Mouse (Mus musculus) limb, embryonic 10.5 days (tissue): ENCODE results near the gene Slc4a3. TPM values are rescaled to one million over a fixed set of nuclear protein-coding genes. Genes with fewer than 3 reads are reported as not detected.

ENCODE experiments used
- DNase-seq: peaks from one replicate; pipeline ENCODE4 v3.0.0-alpha.2; 2017; ENCODE audit warnings: low spot score
- H3K27ac ChIP-seq: fragments of 300-500 bp; sonication (generic); 2 replicates; pipeline ENCODE4 v1.5.1; 2016; ENCODE audit warnings: mild to moderate bottlenecking
- H3K27me3 ChIP-seq: fragments of 300-500 bp; sonication (generic); 2 replicates; pipeline ENCODE4 v1.6.1; 2016; ENCODE audit warnings: low read depth, mild to moderate bottlenecking; ENCODE audit not compliant: poor library complexity, severe bottlenecking
- H3K36me3 ChIP-seq: fragments of 300-500 bp; sonication (generic); 2 replicates; pipeline ENCODE4 v1.6.1; 2016; ENCODE audit warnings: mild to moderate bottlenecking, moderate library complexity
- H3K4me1 ChIP-seq: fragments of 300-500 bp; sonication (generic); 2 replicates; pipeline ENCODE4 v1.6.1; 2016
- H3K4me3 ChIP-seq: fragments of 300-500 bp; sonication (generic); 2 replicates; pipeline ENCODE4 v1.5.1; 2016; ENCODE audit warnings: mild to moderate bottlenecking, moderate library complexity
- H3K9me3 ChIP-seq: fragments of 300-500 bp; sonication (generic); replicated peaks from 2 replicates; pipeline ENCODE4 v1.6.1; 2016; ENCODE audit warnings: mild to moderate bottlenecking
- WGBS: fragments of 180-500 bp; shearing (Covaris S2); methylation state at CpG from one replicate; pipeline ENCODE4 v1.1.7; 2016; 5-methylcytosine and 5-hydroxymethylcytosine counted together
- polyA plus RNA-seq: library from polyadenylated mRNA; unstranded; fragments of >200 nt; fragmentation: Nextera tagmentation; extraction: Ambion mirVana; gene quantifications from 2 replicates; pipeline ENCODE4 v1.2.1, GENCODE M21; 2016

Slc4a3 gene
- polyA plus RNA-seq, 1 experiment from 2014 or later = 18.9 TPM

GRCm38 (mm10) chr1:75557041-75557440 is 11.0 kb downstream of the Slc4a3 start:
- no peak overlapping the region for H3K4me3 ChIP-seq
- 93% methylated on average over 7 of the region's 7 CpGs for WGBS
- H3K27me3 ChIP-seq = no peaks in the 10 kb centered on the region
- H3K9me3 ChIP-seq = no peaks in the 10 kb centered on the region
- no peak for DNase-seq
- peaks cover 66% of the 10 kb centered on the region for H3K36me3 ChIP-seq
- H3K4me1 ChIP-seq = peaks cover 19% of the 10 kb centered on the region
- 0 out of 2 replicates have a peak overlapping the region, but pooled peaks have one; percentile 4 for H3K27ac ChIP-seq

- Histone ChIP-seq H3K27ac (peak overlapping the region; percentile 71), H3K4me3 (no peak overlapping the region)
These were observed 12.5 kb downstream of the Slc4a3 start for GRCm38 (mm10) chr1:75558388-75559178.

GRCm38 (mm10) chr1:75559212-75559925 is 13.3 kb downstream of the Slc4a3 start:
- H3K27me3 ChIP-seq = no peaks in the 10 kb centered on the region
- peaks cover 43% of the 10 kb centered on the region for H3K36me3 ChIP-seq
- no peaks in the 10 kb centered on the region for H3K9me3 ChIP-seq
- peak overlapping the region; percentile 71 for H3K27ac ChIP-seq
- H3K4me1 ChIP-seq = peaks cover 17% of the 10 kb centered on the region
- H3K4me3 ChIP-seq = peak overlapping the region; percentile 34
- WGBS = 10% methylated on average over 17 of the region's 17 CpGs
- peak; percentile 97 for DNase-seq

More at GRCm38 (mm10) chr1:75558388-75559178, 12.5 kb downstream of the Slc4a3 start:
- 87% methylated on average over 18 of the region's 18 CpGs for WGBS
- Histone ChIP-seq H3K36me3 (peaks cover 51% of the 10 kb centered on the region), H3K27me3 (no peaks in the 10 kb centered on the region), H3K4me1 (peaks cover 19% of the 10 kb centered on the region), H3K9me3 (no peaks in the 10 kb centered on the region)
- DNase-seq = no peak

GRCm38 (mm10) chr1:75560206-75560913 is 14.3 kb downstream of the Slc4a3 start:
- no peaks in the 10 kb centered on the region for H3K27me3 ChIP-seq
- WGBS = 85% methylated on average over 12 of the region's 12 CpGs
- H3K36me3 ChIP-seq = peaks cover 33% of the 10 kb centered on the region
- DNase-seq = no peak
- H3K4me3 ChIP-seq = no peak overlapping the region
- H3K27ac ChIP-seq = peak overlapping the region; percentile 71; the same call in 1 of the 2 replicates
- no peaks in the 10 kb centered on the region for H3K9me3 ChIP-seq
- H3K4me1 ChIP-seq = peaks cover 17% of the 10 kb centered on the region

- Histone ChIP-seq H3K27me3 (no peaks in the 10 kb centered on the region), H3K4me1 (peaks cover 17% of the 10 kb centered on the region), H3K36me3 (peaks cover 23% of the 10 kb centered on the region), H3K9me3 (no peaks in the 10 kb centered on the region), H3K4me3 (no peak overlapping the region), H3K27ac (no peak overlapping the region)
- WGBS = 58% methylated on average over 4 of the region's 4 CpGs
- no peak for DNase-seq
These were observed 15.3 kb downstream of the Slc4a3 start for GRCm38 (mm10) chr1:75561221-75561897.

- no peak overlapping the region for H3K4me3 ChIP-seq
- DNase-seq = no peak
- no peak overlapping the region for H3K27ac ChIP-seq
- H3K4me1 ChIP-seq = peaks cover 17% of the 10 kb centered on the region
- H3K36me3 ChIP-seq = peaks cover 18% of the 10 kb centered on the region
- WGBS = 78% methylated on average over 1 of the region's 1 CpGs
- no peaks in the 10 kb centered on the region for H3K27me3 ChIP-seq
- no peaks in the 10 kb centered on the region for H3K9me3 ChIP-seq
These were observed 15.8 kb downstream of the Slc4a3 start for GRCm38 (mm10) chr1:75561898-75562238.

- H3K4me1 ChIP-seq = peaks cover 9% of the 10 kb centered on the region
- no peaks in the 10 kb centered on the region for H3K27me3 ChIP-seq
- no peak overlapping the region for H3K4me3 ChIP-seq
- DNase-seq = no peak
- no peaks in the 10 kb centered on the region for H3K36me3 ChIP-seq
- WGBS = 88% methylated on average over 2 of the region's 2 CpGs
- H3K9me3 ChIP-seq = no peaks in the 10 kb centered on the region
- no peak overlapping the region for H3K27ac ChIP-seq
These were observed 18.0 kb downstream of the Slc4a3 start for GRCm38 (mm10) chr1:75564102-75564501.

- 74% methylated on average over 5 of the region's 5 CpGs for WGBS
- Histone ChIP-seq H3K36me3 (no peaks in the 10 kb centered on the region), H3K27me3 (no peaks in the 10 kb centered on the region), H3K9me3 (no peaks in the 10 kb centered on the region), H3K4me3 (no peak overlapping the region), H3K4me1 (peaks cover under 1% of the 10 kb centered on the region), H3K27ac (no peak overlapping the region)
- DNase-seq = no peak
These were observed 18.9 kb downstream of the Slc4a3 start for GRCm38 (mm10) chr1:75564916-75565315.

GRCm38 (mm10) chr1:75565616-75566015 is 19.6 kb downstream of the Slc4a3 start:
- no peaks in the 10 kb centered on the region for H3K27me3 ChIP-seq
- H3K9me3 ChIP-seq = no peaks in the 10 kb centered on the region
- H3K27ac ChIP-seq = no peak overlapping the region
- no peak for DNase-seq
- H3K4me3 ChIP-seq = no peak overlapping the region
- no peaks in the 10 kb centered on the region for H3K4me1 ChIP-seq
- 71% methylated on average over 9 of the region's 9 CpGs for WGBS
- H3K36me3 ChIP-seq = no peaks in the 10 kb centered on the region

GRCm38 (mm10) chr1:75570403-75570802 is 24.3 kb downstream of the Slc4a3 start:
- DNase-seq = no peak
- H3K4me1 ChIP-seq = no peaks in the 10 kb centered on the region
- no peak overlapping the region for H3K27ac ChIP-seq
- no peaks in the 10 kb centered on the region for H3K9me3 ChIP-seq
- H3K27me3 ChIP-seq = no peaks in the 10 kb centered on the region
- H3K4me3 ChIP-seq = no peak overlapping the region
- H3K36me3 ChIP-seq = no peaks in the 10 kb centered on the region
- 76% methylated on average over 6 of the region's 6 CpGs for WGBS

GRCm38 (mm10) chr1:75572776-75573175 is 26.7 kb downstream of the Slc4a3 start:
- 89% methylated on average over 6 of the region's 6 CpGs for WGBS
- H3K27me3 ChIP-seq = no peaks in the 10 kb centered on the region
- H3K4me1 ChIP-seq = no peaks in the 10 kb centered on the region
- no peaks in the 10 kb centered on the region for H3K36me3 ChIP-seq
- no peaks in the 10 kb centered on the region for H3K9me3 ChIP-seq
- H3K27ac ChIP-seq = no peak overlapping the region
- H3K4me3 ChIP-seq = no peak overlapping the region
- DNase-seq = no peak

GRCm38 (mm10) chr1:75573715-75574114 is 27.6 kb downstream of the Slc4a3 start:
- Histone ChIP-seq H3K4me1 (no peaks in the 10 kb centered on the region), H3K27ac (no peak overlapping the region)

More at GRCm38 (mm10) chr1:75573715-75574114, 27.6 kb downstream of the Slc4a3 start:
- H3K27me3 ChIP-seq = no peaks in the 10 kb centered on the region
- WGBS = 90% methylated on average over 7 of the region's 7 CpGs
- no peaks in the 10 kb centered on the region for H3K9me3 ChIP-seq
- H3K4me3 ChIP-seq = no peak overlapping the region
- no peak for DNase-seq
- H3K36me3 ChIP-seq = no peaks in the 10 kb centered on the region
